Mouse (Mus musculus) lung, adult 2 months (tissue): ENCODE data around the gene Pex11a. TPM values are rescaled to one million over a fixed set of nuclear protein-coding genes. Genes with fewer than 3 reads are reported as not detected.
A peak's percentile ranks its signal among the peaks of the same experiment; 100 is the strongest.
"Not testable (repeated sequence)": the region's sequence is repeated elsewhere in the genome, so short reads cannot be mapped to it uniquely, and the experiment has no call there.

Source experiments
- DNase-seq: peaks from one replicate; pipeline ENCODE4 v3.0.0; 2022
- H3K4me1 ChIP-seq: fragments of 200-500 bp; 2 replicates; pipeline ENCODE4 v1.6.1; 2011; ENCODE audit warnings: low read length; ENCODE audit not compliant: control insufficient read depth, insufficient read depth
- H3K4me3 ChIP-seq: fragments of 200-500 bp; replicated peaks from 2 replicates; pipeline ENCODE3; 2011; ENCODE audit warnings: low read depth, mild to moderate bottlenecking, control low read depth, low read length; ENCODE audit errors: extremely low read depth
- CTCF ChIP-seq: fragments of 200-500 bp; IDR thresholded peaks from 2 replicates; pipeline ENCODE4 v1.5.1; 2011; ENCODE audit warnings: mild to moderate bottlenecking, low read length, control low read depth; ENCODE audit not compliant: insufficient read depth
- POLR2A ChIP-seq: fragments of 200-500 bp; IDR thresholded peaks from 2 replicates; pipeline ENCODE4 v1.6.1; 2011; ENCODE audit warnings: low read depth, mild to moderate bottlenecking, control low read depth, low read length, borderline replicate concordance; ENCODE audit errors: extremely low read depth
- WGBS: fragments of 180-500 bp; shearing (Covaris S2); methylation state at CpG from one replicate; pipeline ENCODE4 v1.1.7; 2018; 5-methylcytosine and 5-hydroxymethylcytosine counted together
- polyA plus RNA-seq: library from polyadenylated mRNA; depleted of rRNA; stranded (reverse); fragments of >200 nt; gene quantifications from 2 replicates; pipeline ENCODE4 v1.2.3, GENCODE M21; 2012; rRNA removed

Gene Pex11a
- 17.9 and 18.6 TPM in 2 replicates for polyA plus RNA-seq

- TF ChIP-seq POLR2A (peak; percentile 39; the same call in 1 of the 2 replicates), CTCF (no peak)
- Histone ChIP-seq H3K4me3 (peak within 1 kb of the TSS; percentile 77), H3K4me1 (no peaks in the 10 kb centered on the region)
- WGBS = 3% methylated on average over 46 of the region's 46 CpGs
- DNase-seq = peak; percentile 80
Measured at GRCm38 (mm10) chr7:79742659-79743536, at the start of gene Pex11a, which contains the start of gene Wdr93. TSS of gene Pex11a (minus strand) at chr7:79743131. TSS of gene Wdr93 (plus strand) at chr7:79743163.

GRCm38 (mm10) chr7:79789812-79790211 is 46.9 kb upstream of the Pex11a start:
- not testable (repeated sequence) for DNase-seq, H3K4me3 ChIP-seq, H3K4me1 ChIP-seq
- 59% methylated on average over 2 of the region's 2 CpGs for WGBS

- TF ChIP-seq POLR2A (no peak), CTCF (peak; percentile 65)
- DNase-seq = peak; percentile 65
- WGBS = 22% methylated on average over 6 of the region's 6 CpGs
- Histone ChIP-seq H3K4me1 (no peaks in the 10 kb centered on the region), H3K4me3 (no peak overlapping the region)
Measured at GRCm38 (mm10) chr7:79786295-79786694, 43.4 kb upstream of the Pex11a start.

GRCm38 (mm10) chr7:79782516-79782855 is 39.6 kb upstream of the Pex11a start:
- no peak for DNase-seq
- WGBS = 71% methylated on average over 2 of the region's 2 CpGs
- no peak overlapping the region for H3K4me3 ChIP-seq
- H3K4me1 ChIP-seq = no peaks in the 10 kb centered on the region
- TF ChIP-seq CTCF = no peak
- TF ChIP-seq POLR2A = no peak

- H3K4me3 ChIP-seq = no peak overlapping the region
- 70% methylated on average over 11 of the region's 11 CpGs for WGBS
- H3K4me1 ChIP-seq = no peaks in the 10 kb centered on the region
- no peak for DNase-seq
- TF ChIP-seq POLR2A (no peak), CTCF (no peak)
Measured at GRCm38 (mm10) chr7:79781826-79782515, 39.0 kb upstream of the Pex11a start.

GRCm38 (mm10) chr7:79780647-79781626 is 38.0 kb upstream of the Pex11a start:
- TF ChIP-seq CTCF (peak; percentile 83), POLR2A (no peak)
- WGBS = 21% methylated on average over 16 of the region's 16 CpGs
- H3K4me3 ChIP-seq = peak overlapping the region; percentile 32

GRCm38 (mm10) chr7:79771561-79772512 is 28.9 kb upstream of the Pex11a start:
- Histone ChIP-seq H3K4me1 (no peaks in the 10 kb centered on the region), H3K4me3 (no peak overlapping the region)
- DNase-seq = no peak
- TF ChIP-seq CTCF (no peak), POLR2A (no peak)
- WGBS = 59% methylated on average over 15 of the region's 15 CpGs

More at GRCm38 (mm10) chr7:79780647-79781626, 38.0 kb upstream of the Pex11a start:
- peak; percentile 69 for DNase-seq
- no peaks in the 10 kb centered on the region for H3K4me1 ChIP-seq

GRCm38 (mm10) chr7:79769664-79770063 is 26.7 kb upstream of the Pex11a start:
- no peaks in the 10 kb centered on the region for H3K4me1 ChIP-seq
- WGBS = 72% methylated on average over 3 of the region's 3 CpGs
- TF ChIP-seq CTCF (no peak), POLR2A (no peak)
- DNase-seq = no peak
- H3K4me3 ChIP-seq = no peak overlapping the region
